Mouse (Mus musculus) myocyte (in vitro differentiated cells): ENCODE data around the gene Myo16. TPM values are rescaled to one million over a fixed set of nuclear protein-coding genes. Genes with fewer than 3 reads are reported as not detected.

Experiments
- H3K27me3 ChIP-seq: one replicate; pipeline ENCODE4 v1.6.1; 2011; ENCODE audit not compliant: control insufficient read depth, insufficient read depth, insufficient read length
- H3K36me3 ChIP-seq: one replicate; pipeline ENCODE4 v1.6.1; 2011; ENCODE audit not compliant: control insufficient read depth, insufficient read depth
- H3K4me2 ChIP-seq: one replicate; pipeline ENCODE4 v1.6.1; 2011; ENCODE audit warnings: low read depth, control low read depth
- H3K4me3 ChIP-seq: one replicate; pipeline ENCODE4 v1.5.1; 2011; ENCODE audit warnings: mild to moderate bottlenecking, control low read depth, moderate library complexity
- H3K79me2 ChIP-seq: one replicate; pipeline ENCODE4 v1.6.1; 2011; ENCODE audit not compliant: control insufficient read depth, insufficient read depth
- H3ac ChIP-seq: one replicate; pipeline ENCODE4 v1.6.1; 2011; ENCODE audit not compliant: control insufficient read depth, insufficient read length
- CEBPB ChIP-seq: IDR thresholded peaks from 2 replicates; pipeline ENCODE4 v1.6.1; 2011; ENCODE audit warnings: mild to moderate bottlenecking, moderate library complexity; ENCODE audit not compliant: poor library complexity, insufficient read depth, severe bottlenecking
- E2F4 ChIP-seq: IDR thresholded peaks from one replicate; pipeline ENCODE4 v1.6.1; 2011; ENCODE audit warnings: mild to moderate bottlenecking, control low read depth, moderate library complexity; ENCODE audit not compliant: insufficient read depth
- MAX ChIP-seq: IDR thresholded peaks from one replicate; pipeline ENCODE4 v1.6.1; 2011; ENCODE audit warnings: low read depth, mild to moderate bottlenecking, control low read depth
- MYOD1 ChIP-seq, 3 experiments: IDR thresholded peaks; one replicate each; pipeline ENCODE4 v1.6.1; 2011; ENCODE audit warnings: control low read depth in 2 of 3, low read depth in 2 of 3, mild to moderate bottlenecking in 2 of 3, moderate library complexity in 1 of 3; ENCODE audit not compliant: insufficient read length in 2 of 3, control insufficient read depth in 1 of 3
- MYOG ChIP-seq, 3 experiments: IDR thresholded peaks; one replicate each; pipeline ENCODE4 v1.6.1; 2011; ENCODE audit warnings: control low read depth in 2 of 3, low read depth in 2 of 3, mild to moderate bottlenecking in 2 of 3; ENCODE audit not compliant: insufficient read length in 2 of 3, control insufficient read depth in 1 of 3, insufficient read depth in 1 of 3
- POLR2A ChIP-seq: IDR thresholded peaks from one replicate; pipeline ENCODE4 v1.6.1; 2011; ENCODE audit warnings: low read depth, mild to moderate bottlenecking, control low read depth, moderate library complexity; ENCODE audit not compliant: insufficient read length
- POLR2AphosphoS2 ChIP-seq: IDR thresholded peaks from one replicate; pipeline ENCODE4 v1.6.1; 2011; ENCODE audit warnings: low read depth, control low read depth; ENCODE audit not compliant: insufficient read length
- REST ChIP-seq: IDR thresholded peaks from one replicate; pipeline ENCODE4 v1.6.1; 2011; ENCODE audit warnings: mild to moderate bottlenecking, control low read depth, moderate library complexity; ENCODE audit not compliant: insufficient read depth, insufficient read length
- SRF ChIP-seq: IDR thresholded peaks from one replicate; pipeline ENCODE4 v1.6.1; 2011; ENCODE audit warnings: low read depth; ENCODE audit not compliant: control insufficient read depth, insufficient read length
- TCF12 ChIP-seq: IDR thresholded peaks from one replicate; pipeline ENCODE4 v1.6.1; 2011; ENCODE audit warnings: mild to moderate bottlenecking, control low read depth; ENCODE audit not compliant: poor library complexity, insufficient read depth, severe bottlenecking
- TCF3 ChIP-seq: IDR thresholded peaks from one replicate; pipeline ENCODE4 v1.6.1; 2011; ENCODE audit warnings: low read depth, control low read depth; ENCODE audit not compliant: insufficient read length
- USF1 ChIP-seq: IDR thresholded peaks from one replicate; pipeline ENCODE4 v1.6.1; 2011; ENCODE audit warnings: low read depth, mild to moderate bottlenecking, control low read depth, moderate library complexity
- polyA plus RNA-seq: library from polyadenylated mRNA; unstranded; fragments of >200 nt; fragmentation: generic; extraction: Trizol; gene quantifications from one replicate; pipeline ENCODE4 v1.2.1, GENCODE M21; 2012; ENCODE audit warnings: missing spikeins

Myo16 gene
- polyA plus RNA-seq, 1 experiment = 0.01 TPM

DNA sequence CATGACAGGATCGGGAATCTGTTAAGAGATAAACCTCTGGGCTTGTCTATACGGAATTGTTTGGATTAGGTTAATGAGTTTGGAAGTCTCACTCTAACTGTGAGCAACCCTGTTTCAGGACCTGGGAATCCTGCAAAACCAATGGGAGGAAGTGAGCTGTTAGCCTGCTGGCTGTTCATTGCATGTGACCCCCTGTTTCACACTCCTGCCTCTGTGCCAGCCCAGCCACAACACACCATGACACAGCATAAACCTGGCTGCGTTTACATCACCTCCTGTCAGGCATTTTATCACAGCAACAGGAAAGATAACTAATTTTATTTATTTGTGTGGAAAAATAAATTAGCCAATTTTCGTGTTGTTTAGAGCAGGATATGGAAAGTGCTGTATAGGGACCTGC lies 138.9 kb downstream of the Myo16 start:
- Histone ChIP-seq H3ac (no peak overlapping the region), H3K4me3 (no peak overlapping the region), H3K79me2 (no peaks in the 10 kb centered on the region), H3K4me2 (no peak overlapping the region), H3K27me3 (no peaks in the 10 kb centered on the region), H3K36me3 (no peaks in the 10 kb centered on the region)
- TF ChIP-seq MYOD1 (IDR thresholded peaks at IDR 0.05; ENCODE audit: control insufficient read depth in 1 of 3, insufficient read length in 2 of 3, low read depth in 2 of 3) (no peak), CEBPB (no peak), USF1 (no peak), SRF (no peak), POLR2A (no peak), REST (no peak), MYOG (IDR thresholded peaks at IDR 0.05; ENCODE audit: control insufficient read depth in 1 of 3, insufficient read depth in 1 of 3, insufficient read length in 2 of 3, low read depth in 2 of 3) (no peak), TCF3 (no peak), TCF12 (no peak), E2F4 (no peak), POLR2AphosphoS2 (no peak), MAX (no peak)

DNA sequence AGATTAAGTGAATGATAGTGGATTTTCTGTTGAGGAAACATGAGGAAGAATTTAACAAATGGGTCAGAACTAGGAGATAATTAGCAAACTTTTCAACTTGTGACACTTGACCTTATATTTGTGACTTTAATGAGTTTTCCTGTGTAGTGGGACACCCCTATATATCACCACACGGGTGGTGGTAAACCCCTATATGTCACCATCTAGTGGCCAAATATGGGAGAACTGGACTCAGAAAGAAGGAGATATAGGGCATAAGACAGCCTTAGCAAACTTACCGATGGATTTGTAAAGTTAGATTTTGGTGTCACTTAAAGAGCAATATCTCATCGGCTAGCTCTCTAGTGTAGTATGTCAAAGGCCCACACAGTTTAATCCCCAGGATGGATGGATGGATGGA lies 147.1 kb downstream of the Myo16 start:
- no peaks in the 10 kb centered on the region for H3K79me2 ChIP-seq
- H3K36me3 ChIP-seq = no peaks in the 10 kb centered on the region
- no peak overlapping the region for H3K4me3 ChIP-seq
- no peak overlapping the region for H3K4me2 ChIP-seq
- no peak overlapping the region for H3ac ChIP-seq
- no peaks in the 10 kb centered on the region for H3K27me3 ChIP-seq
- TF ChIP-seq TCF12 (no peak), SRF (no peak), REST (no peak), MYOD1 (IDR thresholded peaks at IDR 0.05; ENCODE audit: control insufficient read depth in 1 of 3, insufficient read length in 2 of 3, low read depth in 2 of 3) (no peak), MAX (no peak), CEBPB (no peak), TCF3 (no peak), USF1 (no peak), POLR2A (no peak), MYOG (IDR thresholded peaks at IDR 0.05; ENCODE audit: control insufficient read depth in 1 of 3, insufficient read depth in 1 of 3, insufficient read length in 2 of 3, low read depth in 2 of 3) (no peak), POLR2AphosphoS2 (no peak), E2F4 (no peak)

DNA sequence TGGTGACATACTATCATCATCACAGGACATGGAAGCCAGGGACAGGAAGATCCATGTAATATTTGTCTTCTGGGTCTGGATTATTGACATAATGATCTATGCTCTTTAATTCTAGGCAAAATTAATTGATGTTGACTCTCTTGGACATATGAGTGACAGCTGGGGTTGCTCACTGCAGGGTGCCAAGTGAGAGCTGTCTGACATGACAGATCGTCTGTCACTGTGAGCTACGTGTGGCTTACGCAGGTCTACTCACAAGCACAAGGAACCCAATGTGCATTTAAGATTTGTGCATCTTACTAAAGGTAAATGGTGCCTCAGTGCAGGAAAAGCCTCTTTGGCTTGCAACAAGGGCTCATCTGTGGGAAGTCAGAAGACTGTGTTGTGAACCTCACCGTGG lies 149.3 kb downstream of the Myo16 start:
- H3K27me3 ChIP-seq = no peaks in the 10 kb centered on the region
- TF ChIP-seq TCF3 = no peak
- TF ChIP-seq SRF = no peak
- no peak for TF ChIP-seq POLR2AphosphoS2
- no peak for TF ChIP-seq USF1
- TF ChIP-seq TCF12 = no peak
- no peak for TF ChIP-seq MAX
- no peak for TF ChIP-seq E2F4
- no peak for TF ChIP-seq CEBPB
- no peak for TF ChIP-seq REST
- no peak for TF ChIP-seq MYOG (IDR thresholded peaks at IDR 0.05; ENCODE audit: control insufficient read depth in 1 of 3, insufficient read depth in 1 of 3, insufficient read length in 2 of 3, low read depth in 2 of 3)
- TF ChIP-seq POLR2A = no peak
- TF ChIP-seq MYOD1 (IDR thresholded peaks at IDR 0.05; ENCODE audit: control insufficient read depth in 1 of 3, insufficient read length in 2 of 3, low read depth in 2 of 3) = no peak
- H3ac ChIP-seq = no peak overlapping the region
- H3K4me2 ChIP-seq = no peak overlapping the region
- H3K79me2 ChIP-seq = no peaks in the 10 kb centered on the region
- H3K4me3 ChIP-seq = no peak overlapping the region
- H3K36me3 ChIP-seq = no peaks in the 10 kb centered on the region

DNA sequence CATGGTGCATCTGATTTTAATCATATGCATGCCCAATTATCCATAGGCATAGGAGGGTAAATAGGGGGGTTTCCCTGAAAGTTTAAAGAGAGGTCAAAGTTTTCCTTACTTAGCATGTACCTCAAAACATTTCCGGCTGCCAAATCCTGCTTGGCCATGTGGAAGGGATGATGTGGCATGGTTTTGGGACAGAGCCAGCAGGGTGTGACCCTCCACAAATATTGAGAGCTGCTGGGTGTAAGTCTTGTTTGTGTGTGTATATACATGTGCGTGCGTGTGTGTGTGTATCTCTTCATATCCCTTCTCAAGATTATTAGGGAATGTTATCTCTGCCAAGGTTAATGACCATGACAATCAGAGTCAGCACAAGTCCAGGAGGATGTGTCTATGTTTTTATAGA lies 150.3 kb downstream of the Myo16 start:
- Histone ChIP-seq H3ac (no peak overlapping the region), H3K79me2 (no peaks in the 10 kb centered on the region), H3K27me3 (no peaks in the 10 kb centered on the region), H3K4me3 (no peak overlapping the region), H3K4me2 (no peak overlapping the region), H3K36me3 (no peaks in the 10 kb centered on the region)
- no peak for TF ChIP-seq REST
- TF ChIP-seq MYOG (IDR thresholded peaks at IDR 0.05; ENCODE audit: control insufficient read depth in 1 of 3, insufficient read depth in 1 of 3, insufficient read length in 2 of 3, low read depth in 2 of 3) = no peak
- TF ChIP-seq E2F4 = no peak
- no peak for TF ChIP-seq POLR2A
- TF ChIP-seq MYOD1 (IDR thresholded peaks at IDR 0.05; ENCODE audit: control insufficient read depth in 1 of 3, insufficient read length in 2 of 3, low read depth in 2 of 3) = no peak
- TF ChIP-seq USF1 = no peak
- TF ChIP-seq SRF = no peak
- TF ChIP-seq TCF12 = no peak
- TF ChIP-seq POLR2AphosphoS2 = no peak
- TF ChIP-seq TCF3 = no peak
- TF ChIP-seq MAX = no peak
- TF ChIP-seq CEBPB = no peak
